Mouse (Mus musculus) cortical plate, adult 2 months (tissue): Measurements from ENCODE around the gene Lmntd2.

ENCODE experiments used
- CTCF ChIP-seq: fragments of 200-500 bp; IDR thresholded peaks from 2 replicates; pipeline ENCODE4 v1.5.1; 2011; ENCODE audit warnings: mild to moderate bottlenecking, control low read depth, low read length; ENCODE audit not compliant: insufficient read depth; ENCODE audit errors: extremely low read depth
- POLR2A ChIP-seq: fragments of 200-500 bp; IDR thresholded peaks from 2 replicates; pipeline ENCODE4 v1.6.1; 2011; ENCODE audit warnings: mild to moderate bottlenecking, low read length, control low read depth; ENCODE audit not compliant: insufficient read depth; ENCODE audit errors: extremely low read depth

DNA sequence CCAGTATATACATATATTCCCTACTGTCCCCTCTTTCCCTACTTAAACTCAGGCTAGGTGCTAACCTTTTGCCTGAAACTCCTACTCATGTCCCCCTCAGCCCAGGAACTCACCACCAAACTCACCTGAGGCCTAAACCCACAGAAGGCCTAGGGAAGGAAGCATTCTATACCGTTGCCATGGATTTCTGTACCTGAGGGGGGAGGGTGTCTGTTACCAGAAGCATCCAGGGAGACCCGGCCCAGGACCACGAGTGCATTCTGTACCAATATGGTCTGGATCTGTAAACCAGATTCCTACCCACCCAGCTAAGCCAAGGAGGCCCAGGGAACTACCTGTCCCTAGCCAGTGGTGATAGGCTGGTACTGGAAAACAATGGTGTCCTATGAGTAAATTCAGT, 430 bp upstream of the Lmntd2 start:
- TF ChIP-seq POLR2A = no peak
- TF ChIP-seq CTCF = no peak
